Comparison of ENCODE assay signal across 14 mouse cellular contexts in genomic region chr16:23780440-23781231, GRCm38 (mm10).
DNase-seq lines count a peak whose midpoint lies in the region; ATAC-seq lines count a peak whose summit lies in the region.
"Had no signal": no experiment of that assay in that cellular context is flagged by ENCODE, and none has a peak within 500 bp of the region (broad histone marks: within the 10 kb centered on the region; RNA-seq: fewer than 3 reads in every experiment).

No protein-coding gene starts in this region.

- no peaks in the 10 kb centered on the region for H3K4me1 ChIP-seq in hindbrain, embryonic 14.5 days (replicated peaks; ENCODE audit: control insufficient read depth, insufficient read depth, low read length)
- H3K4me1 ChIP-seq in hindbrain, embryonic 10.5 days (replicated peaks), result 0 out of 2 replicates have a peak, but pooled peaks cover 2% of the 10 kb centered on the region
- H3K4me1 ChIP-seq in embryonic facial prominence, embryonic 14.5 days (ENCODE audit: control insufficient read depth, insufficient read depth, low read length), result peaks cover 13% of the 10 kb centered on the region
- H3K4me1 ChIP-seq in limb, embryonic 13.5 days, result peaks cover 17% of the 10 kb centered on the region
- H3K4me1 ChIP-seq: heart, embryonic 12.5 days had no signal

- no peaks in the 10 kb centered on the region for H3K36me3 ChIP-seq in hindbrain, embryonic 14.5 days (replicated peaks; ENCODE audit: control insufficient read depth, insufficient read depth)
- H3K36me3 ChIP-seq in hindbrain, embryonic 10.5 days, result no peaks in the 10 kb centered on the region
- no peaks in the 10 kb centered on the region for H3K36me3 ChIP-seq in embryonic facial prominence, embryonic 14.5 days (ENCODE audit: control insufficient read depth, insufficient read depth, low read length)
- H3K36me3 ChIP-seq in limb, embryonic 13.5 days, result no peaks in the 10 kb centered on the region
- H3K36me3 ChIP-seq: embryonic facial prominence, embryonic 15.5 days; heart, embryonic 12.5 days had no signal

- no peak overlapping the region for H3K9ac ChIP-seq in hindbrain, embryonic 14.5 days
- H3K9ac ChIP-seq in embryonic facial prominence, embryonic 14.5 days (ENCODE audit: low read depth, low read length), result no peak overlapping the region
- H3K9ac ChIP-seq in limb, embryonic 13.5 days, result no peak overlapping the region
- H3K9ac ChIP-seq: embryonic facial prominence, embryonic 15.5 days; heart, embryonic 12.5 days had no signal

- 72% methylated on average over 14 of the region's 14 CpGs for WGBS in hindbrain, embryonic 14.5 days
- 84% methylated on average over 14 of the region's 14 CpGs for WGBS in hindbrain, embryonic 10.5 days
- WGBS in embryonic facial prominence, embryonic 14.5 days, result 35% methylated on average over 14 of the region's 14 CpGs
- WGBS in limb, embryonic 13.5 days, result 30% methylated on average over 14 of the region's 14 CpGs

- H3K4me3 ChIP-seq in hindbrain, embryonic 14.5 days (replicated peaks; ENCODE audit: low read length), result no peak overlapping the region
- H3K4me3 ChIP-seq in hindbrain, embryonic 10.5 days, result no peak overlapping the region
- H3K4me3 ChIP-seq in embryonic facial prominence, embryonic 14.5 days (ENCODE audit: low read depth, low read length), result no peak overlapping the region
- no peak overlapping the region for H3K4me3 ChIP-seq in limb, embryonic 13.5 days
- H3K4me3 ChIP-seq: embryonic facial prominence, embryonic 15.5 days; heart, embryonic 12.5 days had no signal

- no peaks in the 10 kb centered on the region for H3K27me3 ChIP-seq in hindbrain, embryonic 14.5 days (ENCODE audit: control insufficient read depth, insufficient read depth, low read length)
- H3K27me3 ChIP-seq in hindbrain, embryonic 10.5 days (ENCODE audit: insufficient read depth, poor library complexity, severe bottlenecking), result no peaks in the 10 kb centered on the region
- H3K27me3 ChIP-seq in embryonic facial prominence, embryonic 14.5 days (replicated peaks; ENCODE audit: control insufficient read depth, insufficient read depth, low read length), result no peaks in the 10 kb centered on the region
- 0 out of 2 replicates have a peak, but pooled peaks cover 4% of the 10 kb centered on the region for H3K27me3 ChIP-seq in limb, embryonic 13.5 days
- H3K27me3 ChIP-seq: embryonic facial prominence, embryonic 15.5 days; heart, embryonic 12.5 days had no signal

- DNase-seq in hindbrain, embryonic 14.5 days (ENCODE audit: low spot score), result no peak
- DNase-seq in hindbrain, embryonic 10.5 days (ENCODE audit: low spot score), result no peak
- peak; percentile 10 for DNase-seq in lung, postnatal 10 days
- no peak for DNase-seq in lung, postnatal 4 days
- peak; percentile 84 for DNase-seq in embryonic facial prominence, embryonic 14.5 days (ENCODE audit: low spot score)
- DNase-seq in right cerebral cortex, adult 2 months (ENCODE audit: low spot score in 2 of 2), result no peak
- DNase-seq: cerebellum, adult 8-10 months; kidney, adult 18-20 months; lung, adult 18-20 months; thymus, postnatal 36 days had no signal

- H3K4me2 ChIP-seq in hindbrain, embryonic 14.5 days (replicated peaks), result no peak overlapping the region
- H3K4me2 ChIP-seq in embryonic facial prominence, embryonic 14.5 days (ENCODE audit: low read depth, low read length), result 0 out of 2 replicates have a peak overlapping the region, but pooled peaks have one; percentile 3
- H3K4me2 ChIP-seq in limb, embryonic 13.5 days (replicated peaks), result peak overlapping the region; percentile 54
- H3K4me2 ChIP-seq: embryonic facial prominence, embryonic 15.5 days; heart, embryonic 12.5 days had no signal

- no peak overlapping the region for H3K27ac ChIP-seq in hindbrain, embryonic 14.5 days
- no peak overlapping the region for H3K27ac ChIP-seq in hindbrain, embryonic 10.5 days
- H3K27ac ChIP-seq in embryonic facial prominence, embryonic 14.5 days (replicated peaks; ENCODE audit: low read depth, low read length), result no peak overlapping the region
- 0 out of 2 replicates have a peak overlapping the region, but pooled peaks have one; percentile 28 for H3K27ac ChIP-seq in limb, embryonic 13.5 days
- H3K27ac ChIP-seq: embryonic facial prominence, embryonic 15.5 days had no signal

- no peaks in the 10 kb centered on the region for H3K9me3 ChIP-seq in hindbrain, embryonic 14.5 days (ENCODE audit: control insufficient read depth, low read length)
- H3K9me3 ChIP-seq in hindbrain, embryonic 10.5 days, result no peaks in the 10 kb centered on the region
- H3K9me3 ChIP-seq in embryonic facial prominence, embryonic 14.5 days (ENCODE audit: control insufficient read depth, low read length), result no peaks in the 10 kb centered on the region
- H3K9me3 ChIP-seq in limb, embryonic 13.5 days, result no peaks in the 10 kb centered on the region
- H3K9me3 ChIP-seq: embryonic facial prominence, embryonic 15.5 days; heart, embryonic 12.5 days had no signal

- ATAC-seq in hindbrain, embryonic 14.5 days (ENCODE audit: low FRiP score), result peak; percentile 31; the same call in 1 of the 2 replicates
- peak; percentile 15; the same call in 1 of the 2 replicates for ATAC-seq in embryonic facial prominence, embryonic 14.5 days (ENCODE audit: low read depth)
- ATAC-seq in limb, embryonic 13.5 days (ENCODE audit: low FRiP score, low read depth), result peak; percentile 36; the same call in 1 of the 2 replicates
- ATAC-seq: forebrain, embryonic 16.5 days had no signal

Comparison
In these comparisons a context has a peak if more than half of its experiments do, and no peak if none do; other contexts are left out.
1. DNase-seq: peak in lung, postnatal 10 days (single experiment) and embryonic facial prominence, embryonic 14.5 days (single experiment); none in hindbrain, embryonic 14.5 days (single experiment), hindbrain, embryonic 10.5 days (single experiment), lung, postnatal 4 days (0 of 2) and right cerebral cortex, adult 2 months (0 of 2).
2. Peak in every context shown above with its lines, with median percentiles within 50 percentile points of each other: ATAC-seq.